In the genomic region with DNA sequence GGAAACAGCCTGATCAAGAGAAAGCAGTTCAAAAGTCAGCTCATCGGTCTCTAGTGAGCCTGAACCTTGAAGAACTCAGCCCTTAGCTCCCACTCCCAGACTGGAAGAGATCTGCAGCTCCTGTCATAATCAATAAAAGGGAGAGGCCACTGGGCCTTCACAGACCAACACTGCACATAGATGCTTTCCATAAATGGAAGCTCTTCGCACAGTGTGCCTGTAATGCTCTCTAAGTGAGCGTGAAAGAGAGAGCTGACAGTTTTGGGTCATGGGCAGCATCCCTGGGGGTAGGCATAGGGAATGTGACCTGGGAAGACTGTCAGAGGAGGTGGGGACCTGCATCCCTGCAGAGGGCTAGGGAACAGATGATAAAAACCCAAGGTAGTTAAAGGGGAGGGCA, we compare ENCODE assay signal across 23 mouse cellular contexts.
DNase-seq lines count a peak whose midpoint lies in the region; ATAC-seq lines count a peak whose summit lies in the region.
"Had no signal": no experiment of that assay in that cellular context is flagged by ENCODE, and none has a peak within 500 bp of the region (broad histone marks: within the 10 kb centered on the region; RNA-seq: fewer than 3 reads in every experiment).

No protein-coding gene starts in this region.

- no peaks in the 10 kb centered on the region for H3K4me1 ChIP-seq in embryonic facial prominence, embryonic 14.5 days (ENCODE audit: control insufficient read depth, insufficient read depth, low read length)
- H3K4me1 ChIP-seq in embryonic facial prominence, embryonic 10.5 days = no peaks in the 10 kb centered on the region
- H3K4me1 ChIP-seq: embryonic facial prominence, embryonic 13.5 days; forebrain, embryonic 10.5 days; forebrain, embryonic 13.5 days; forebrain, embryonic 15.5 days had no signal

- H3K9ac ChIP-seq in embryonic facial prominence, embryonic 14.5 days (ENCODE audit: low read depth, low read length) = no peak overlapping the region
- H3K9ac ChIP-seq: embryonic facial prominence, embryonic 13.5 days; forebrain, embryonic 13.5 days; forebrain, embryonic 15.5 days; forebrain, postnatal 0 days had no signal

- H3K27ac ChIP-seq in embryonic facial prominence, embryonic 14.5 days (replicated peaks; ENCODE audit: low read depth, low read length) = no peak overlapping the region
- H3K27ac ChIP-seq in embryonic facial prominence, embryonic 10.5 days (replicated peaks) = no peak overlapping the region
- H3K27ac ChIP-seq: embryonic facial prominence, embryonic 13.5 days; forebrain, embryonic 10.5 days; forebrain, embryonic 13.5 days; forebrain, embryonic 15.5 days had no signal

- ATAC-seq in embryonic facial prominence, embryonic 14.5 days (ENCODE audit: low read depth) = peak; percentile 74; the same call in 1 of the 2 replicates
- ATAC-seq: activated CD4-positive, CD25-positive, alpha-beta regulatory T cell, adult 4 months; CD4-positive, CD25-positive, alpha-beta regulatory T cell, adult 4 months; forebrain, embryonic 13.5 days; forebrain, embryonic 15.5 days; forebrain, postnatal 0 days; Patski had no signal

- no peaks in the 10 kb centered on the region for H3K27me3 ChIP-seq in embryonic facial prominence, embryonic 14.5 days (replicated peaks; ENCODE audit: control insufficient read depth, insufficient read depth, low read length)
- H3K27me3 ChIP-seq in embryonic facial prominence, embryonic 10.5 days (replicated peaks; ENCODE audit: low read depth, poor library complexity, severe bottlenecking) = no peaks in the 10 kb centered on the region
- H3K27me3 ChIP-seq: embryonic facial prominence, embryonic 13.5 days; forebrain, embryonic 13.5 days; forebrain, embryonic 15.5 days; Patski had no signal

- H3K36me3 ChIP-seq in embryonic facial prominence, embryonic 14.5 days (ENCODE audit: control insufficient read depth, insufficient read depth, low read length) = no peaks in the 10 kb centered on the region
- no peaks in the 10 kb centered on the region for H3K36me3 ChIP-seq in embryonic facial prominence, embryonic 10.5 days (replicated peaks)
- H3K36me3 ChIP-seq: embryonic facial prominence, embryonic 13.5 days; forebrain, embryonic 10.5 days; forebrain, embryonic 15.5 days; G1E had no signal

- 86% methylated on average over 3 of the region's 3 CpGs for WGBS in embryonic facial prominence, embryonic 14.5 days
- 91% methylated on average over 3 of the region's 3 CpGs for WGBS in embryonic facial prominence, embryonic 10.5 days

- no peaks in the 10 kb centered on the region for H3K9me3 ChIP-seq in embryonic facial prominence, embryonic 14.5 days (ENCODE audit: control insufficient read depth, low read length)
- no peaks in the 10 kb centered on the region for H3K9me3 ChIP-seq in embryonic facial prominence, embryonic 10.5 days
- H3K9me3 ChIP-seq: embryonic facial prominence, embryonic 13.5 days; forebrain, embryonic 10.5 days; forebrain, embryonic 13.5 days; forebrain, embryonic 15.5 days had no signal

- DNase-seq in embryonic facial prominence, embryonic 14.5 days (ENCODE audit: low spot score) = no peak
- DNase-seq in embryonic facial prominence, embryonic 10.5 days (ENCODE audit: low spot score) = no peak
- peak; percentile 8 for DNase-seq in retina, adult 2 months (ENCODE audit: low read depth, low spot score)
- DNase-seq in retina, postnatal 1 day = peak; percentile 86
- DNase-seq in frontal cortex, postnatal 25 days (ENCODE audit: low spot score in 2 of 2) = no peak
- DNase-seq: adrenal gland, adult 8-10 months; adrenal gland, postnatal 14 days; adrenal gland, postnatal 36 days; B cell, adult 2 months; cerebellum, adult 11-12 months; cerebellum, adult 2 months; cerebellum, adult 9-10 months; cerebellum, postnatal 10 days; cerebellum, postnatal 25 days; forebrain, postnatal 0 days had no signal

- no peak overlapping the region for H3K4me3 ChIP-seq in embryonic facial prominence, embryonic 14.5 days (ENCODE audit: low read depth, low read length)
- no peak overlapping the region for H3K4me3 ChIP-seq in embryonic facial prominence, embryonic 10.5 days
- H3K4me3 ChIP-seq: embryonic facial prominence, embryonic 13.5 days; forebrain, embryonic 10.5 days; forebrain, embryonic 13.5 days; forebrain, embryonic 15.5 days had no signal

- no peak overlapping the region for H3K4me2 ChIP-seq in embryonic facial prominence, embryonic 14.5 days (ENCODE audit: low read depth, low read length)
- H3K4me2 ChIP-seq: embryonic facial prominence, embryonic 13.5 days; forebrain, embryonic 13.5 days; forebrain, embryonic 15.5 days had no signal

Comparison
In these comparisons a context has a peak if more than half of its experiments do, and no peak if none do; other contexts are left out.
1. DNase-seq: peak in retina, adult 2 months (single experiment) and retina, postnatal 1 day (single experiment); none in embryonic facial prominence, embryonic 14.5 days (single experiment), embryonic facial prominence, embryonic 10.5 days (single experiment) and frontal cortex, postnatal 25 days (0 of 2).